Mouse (Mus musculus): ENCODE measurements around the gene Ptprs.

DNA sequence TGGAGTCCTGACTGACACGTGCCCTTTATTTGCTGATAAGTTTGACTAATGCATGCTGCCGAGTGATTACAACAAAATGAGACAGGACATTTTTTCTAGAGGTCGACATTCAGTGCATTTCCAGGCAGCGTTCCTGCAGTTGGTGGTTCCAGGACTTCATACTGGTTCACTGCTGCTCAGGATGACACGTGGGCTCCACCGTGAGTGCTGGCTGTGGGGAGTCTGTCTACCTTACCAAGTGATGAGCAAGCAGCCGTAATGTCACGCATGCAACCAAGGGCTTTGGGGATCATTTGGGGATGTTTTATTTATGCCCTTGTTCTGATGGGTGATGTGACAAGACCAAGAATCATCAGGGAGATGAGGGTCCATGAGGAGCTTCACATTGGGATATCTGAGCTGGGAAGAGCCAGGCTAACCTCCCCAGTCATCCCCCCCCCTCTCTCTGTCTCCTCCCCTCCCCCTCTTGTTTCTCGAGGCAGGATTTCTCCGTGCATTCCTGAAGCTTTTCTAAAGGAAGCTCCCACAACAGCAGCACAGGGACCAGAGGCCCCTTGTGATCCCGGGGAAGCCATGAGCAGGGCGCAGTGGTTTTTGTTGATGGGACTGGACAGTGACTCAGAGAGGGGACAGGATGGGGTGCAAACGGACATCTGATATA is 67.2 kb downstream of the Ptprs start:
- TF ChIP-seq CTCF (conservative IDR thresholded peaks at IDR 0.05; ENCODE audit: low read length) (no peak), POU5F1 (IDR thresholded peaks at IDR 0.05; ENCODE audit: borderline replicate concordance, low read length) (no peak)
